Mouse (Mus musculus) neural tube, embryonic 13.5 days (tissue): ENCODE results near the gene Tacc3. TPM values are rescaled to one million over a fixed set of nuclear protein-coding genes. Genes with fewer than 3 reads are reported as not detected.
A peak's percentile ranks its signal among the peaks of the same experiment; 100 is the strongest.

Experiments used
- ATAC-seq: fragments of 200-750 bp; cut with Nextera tagmentation; 2 replicates; pipeline ENCODE4 v1.8.0; 2017; ENCODE audit warnings: low read depth, mild to moderate bottlenecking, moderate TSS enrichment, moderate library complexity
- H3K27ac ChIP-seq: fragments of 300-500 bp; sonication (generic); replicated peaks from 2 replicates; pipeline ENCODE4 v1.5.1; 2015; ENCODE audit warnings: moderate library complexity, mild to moderate bottlenecking, inconsistent platforms
- H3K27me3 ChIP-seq: fragments of 300-500 bp; sonication (generic); 2 replicates; pipeline ENCODE4 v1.6.1; 2015; ENCODE audit warnings: mild to moderate bottlenecking, inconsistent platforms
- H3K36me3 ChIP-seq: fragments of 300-500 bp; sonication (generic); 2 replicates; pipeline ENCODE4 v1.6.1; 2015; ENCODE audit warnings: mild to moderate bottlenecking, inconsistent platforms
- H3K4me1 ChIP-seq: fragments of 300-500 bp; sonication (generic); replicated peaks from 2 replicates; pipeline ENCODE4 v1.6.1; 2015; ENCODE audit warnings: inconsistent platforms
- H3K4me2 ChIP-seq: fragments of 300-500 bp; sonication (generic); 2 replicates; pipeline ENCODE4 v1.6.1; 2015; ENCODE audit warnings: inconsistent platforms, mild to moderate bottlenecking, moderate library complexity
- H3K4me3 ChIP-seq: fragments of 300-500 bp; sonication (generic); 2 replicates; pipeline ENCODE4 v1.5.1; 2015; ENCODE audit warnings: mild to moderate bottlenecking, inconsistent platforms
- H3K9ac ChIP-seq: fragments of 300-500 bp; sonication (generic); 2 replicates; pipeline ENCODE4 v1.6.1; 2015; ENCODE audit warnings: moderate library complexity, mild to moderate bottlenecking, inconsistent platforms
- H3K9me3 ChIP-seq: fragments of 300-500 bp; sonication (generic); 2 replicates; pipeline ENCODE4 v1.6.1; 2016; ENCODE audit warnings: inconsistent platforms
- WGBS: fragments of 180-500 bp; shearing (Covaris S2); methylation state at CpG from one replicate; pipeline ENCODE4 v1.1.7; 2015; 5-methylcytosine and 5-hydroxymethylcytosine counted together
- polyA plus RNA-seq: library from polyadenylated mRNA; unstranded; fragments of >200 nt; fragmentation: Nextera tagmentation; extraction: Ambion mirVana; gene quantifications from 2 replicates; pipeline ENCODE4 v1.2.1, GENCODE M21; 2015

Tacc3 gene
- polyA plus RNA-seq, 1 experiment from 2014 or later = 40.7 TPM

GRCm38 (mm10) chr5:33697947-33698512, 40.1 kb downstream of the Tacc3 start:
- Histone ChIP-seq H3K27me3 (peaks cover 61% of the 10 kb centered on the region), H3K4me2 (no peak overlapping the region), H3K4me3 (no peak overlapping the region), H3K9ac (peak overlapping the region; percentile 22; the same call in 1 of the 2 replicates), H3K27ac (peak overlapping the region; percentile 53), H3K9me3 (no peaks in the 10 kb centered on the region), H3K36me3 (no peaks in the 10 kb centered on the region), H3K4me1 (peaks cover 87% of the 10 kb centered on the region)
- peak; percentile 34; the same call in 1 of the 2 replicates for ATAC-seq
- WGBS = 16% methylated on average over 13 of the region's 13 CpGs

GRCm38 (mm10) chr5:33698669-33699068, 40.7 kb downstream of the Tacc3 start:
- Histone ChIP-seq H3K4me3 (no peak overlapping the region), H3K27me3 (peaks cover 56% of the 10 kb centered on the region), H3K9me3 (no peaks in the 10 kb centered on the region), H3K9ac (no peak overlapping the region), H3K4me1 (peaks cover 83% of the 10 kb centered on the region), H3K36me3 (no peaks in the 10 kb centered on the region), H3K4me2 (no peak overlapping the region), H3K27ac (peak overlapping the region; percentile 53; the same call in 1 of the 2 replicates)
- WGBS = 76% methylated on average over 5 of the region's 5 CpGs
- no peak for ATAC-seq

GRCm38 (mm10) chr5:33700010-33700409, 42.1 kb downstream of the Tacc3 start:
- H3K36me3 ChIP-seq = no peaks in the 10 kb centered on the region
- H3K4me1 ChIP-seq = peaks cover 84% of the 10 kb centered on the region
- H3K27ac ChIP-seq = no peak overlapping the region
- no peaks in the 10 kb centered on the region for H3K9me3 ChIP-seq
- no peak overlapping the region for H3K4me2 ChIP-seq
- no peak overlapping the region; the same call in 1 of the 2 replicates for H3K9ac ChIP-seq
- ATAC-seq = no peak
- H3K27me3 ChIP-seq = peaks cover 44% of the 10 kb centered on the region
- H3K4me3 ChIP-seq = no peak overlapping the region
- 56% methylated on average over 13 of the region's 13 CpGs for WGBS

GRCm38 (mm10) chr5:33701832-33702231, 43.9 kb downstream of the Tacc3 start:
- Histone ChIP-seq H3K4me1 (peaks cover 82% of the 10 kb centered on the region), H3K27me3 (peaks cover 25% of the 10 kb centered on the region), H3K9me3 (no peaks in the 10 kb centered on the region), H3K27ac (no peak overlapping the region), H3K9ac (no peak overlapping the region), H3K36me3 (no peaks in the 10 kb centered on the region), H3K4me3 (no peak overlapping the region), H3K4me2 (no peak overlapping the region)
- no peak for ATAC-seq
- 79% methylated on average over 11 of the region's 11 CpGs for WGBS

GRCm38 (mm10) chr5:33703999-33704398, 46.1 kb downstream of the Tacc3 start:
- Histone ChIP-seq H3K9me3 (no peaks in the 10 kb centered on the region), H3K9ac (no peak overlapping the region), H3K27me3 (peaks cover 9% of the 10 kb centered on the region), H3K27ac (peak overlapping the region; percentile 85), H3K4me3 (no peak overlapping the region), H3K4me2 (no peak overlapping the region), H3K36me3 (no peaks in the 10 kb centered on the region), H3K4me1 (peaks cover 72% of the 10 kb centered on the region)
- ATAC-seq = peak; percentile 45
- WGBS = 20% methylated on average over 8 of the region's 8 CpGs

GRCm38 (mm10) chr5:33704945-33705611, 47.1 kb downstream of the Tacc3 start:
- peak; percentile 85 for ATAC-seq
- peaks cover 4% of the 10 kb centered on the region for H3K27me3 ChIP-seq
- 0 out of 2 replicates have a peak overlapping the region, but pooled peaks have one; percentile 6 for H3K4me2 ChIP-seq
- peaks cover 61% of the 10 kb centered on the region for H3K4me1 ChIP-seq
- H3K9ac ChIP-seq = no peak overlapping the region
- no peaks in the 10 kb centered on the region for H3K9me3 ChIP-seq
- no peak overlapping the region for H3K4me3 ChIP-seq
- H3K36me3 ChIP-seq = no peaks in the 10 kb centered on the region
- 5% methylated on average over 11 of the region's 11 CpGs for WGBS
- peak overlapping the region; percentile 85 for H3K27ac ChIP-seq

DNA sequence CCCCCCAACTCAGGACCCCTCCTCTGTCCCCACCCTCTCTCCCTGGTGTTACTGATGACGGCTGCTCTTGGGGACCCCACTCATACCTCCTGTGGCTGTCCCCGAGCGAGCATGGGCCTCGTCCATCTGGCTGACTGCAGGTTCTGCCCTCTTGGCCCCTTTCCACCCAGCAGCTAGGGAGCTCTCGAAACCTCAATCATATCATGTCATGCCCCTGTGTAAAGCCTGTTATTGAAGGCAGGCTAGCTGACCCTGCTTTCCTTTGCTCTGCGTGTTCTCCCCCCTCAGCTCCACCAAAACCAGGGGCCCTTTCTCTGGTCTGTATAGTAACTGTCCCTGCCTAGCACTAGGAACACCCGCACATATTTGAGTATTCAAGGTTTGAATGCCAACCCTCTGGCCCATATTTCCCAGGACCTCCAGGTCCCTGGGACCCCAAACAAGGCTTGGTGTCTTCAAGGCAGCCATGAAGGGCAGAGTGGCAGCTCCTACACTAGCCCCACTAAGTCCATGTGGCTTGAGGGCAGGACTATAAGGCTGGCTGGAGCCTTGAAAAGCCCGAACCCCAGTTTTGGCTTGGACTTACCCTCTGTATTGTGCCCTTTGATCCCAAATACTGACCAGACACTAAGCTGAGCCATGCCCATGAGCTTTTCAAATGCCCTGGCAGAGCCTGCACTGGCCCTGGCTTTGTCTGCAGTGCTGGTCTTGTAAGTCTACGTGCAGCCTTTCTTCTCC, 47.9 kb downstream of the Tacc3 start:
- H3K4me2 ChIP-seq = 0 out of 2 replicates have a peak overlapping the region, but pooled peaks have one; percentile 6
- no peaks in the 10 kb centered on the region for H3K9me3 ChIP-seq
- peaks cover 4% of the 10 kb centered on the region for H3K27me3 ChIP-seq
- H3K36me3 ChIP-seq = no peaks in the 10 kb centered on the region
- H3K9ac ChIP-seq = no peak overlapping the region
- H3K4me3 ChIP-seq = no peak overlapping the region
- 17% methylated on average over 9 of the region's 9 CpGs for WGBS
- peaks cover 55% of the 10 kb centered on the region for H3K4me1 ChIP-seq
- H3K27ac ChIP-seq = peak overlapping the region; percentile 85
- ATAC-seq = peak; percentile 25; the same call in 1 of the 2 replicates

DNA sequence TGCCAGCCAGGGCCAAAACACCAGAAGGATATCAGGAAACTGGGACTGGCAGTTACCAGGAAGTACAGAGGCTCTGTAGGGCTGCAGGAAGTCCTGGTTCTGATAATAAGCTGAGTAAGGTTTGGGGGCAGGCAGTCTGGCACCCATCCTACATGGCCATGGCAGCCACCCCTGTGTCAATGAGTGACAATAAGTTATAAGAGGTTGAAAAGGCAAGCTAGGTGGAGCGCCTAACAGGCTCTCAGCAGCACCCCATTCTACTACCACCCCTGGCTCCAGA, 48.4 kb downstream of the Tacc3 start:
- Histone ChIP-seq H3K27me3 (peaks cover 4% of the 10 kb centered on the region), H3K36me3 (no peaks in the 10 kb centered on the region), H3K4me2 (no peak overlapping the region), H3K9ac (no peak overlapping the region), H3K4me1 (peaks cover 53% of the 10 kb centered on the region), H3K4me3 (no peak overlapping the region), H3K9me3 (no peaks in the 10 kb centered on the region), H3K27ac (peak overlapping the region; percentile 85)
- no peak for ATAC-seq
- WGBS = 88% methylated on average over 1 of the region's 1 CpGs

GRCm38 (mm10) chr5:33707163-33707562, 49.2 kb downstream of the Tacc3 start:
- Histone ChIP-seq H3K4me2 (no peak overlapping the region), H3K4me3 (no peak overlapping the region), H3K4me1 (peaks cover 45% of the 10 kb centered on the region), H3K27ac (peak overlapping the region; percentile 85; the same call in 1 of the 2 replicates), H3K36me3 (no peaks in the 10 kb centered on the region), H3K9ac (no peak overlapping the region), H3K9me3 (no peaks in the 10 kb centered on the region), H3K27me3 (no peaks in the 10 kb centered on the region; the same call in none of the 2 replicates)
- 70% methylated on average over 4 of the region's 4 CpGs for WGBS
- ATAC-seq = no peak

GRCm38 (mm10) chr5:33709037-33709436, 51.1 kb downstream of the Tacc3 start:
- Histone ChIP-seq H3K27ac (no peak overlapping the region), H3K27me3 (no peaks in the 10 kb centered on the region), H3K36me3 (no peaks in the 10 kb centered on the region), H3K9me3 (no peaks in the 10 kb centered on the region), H3K4me3 (no peak overlapping the region), H3K9ac (no peak overlapping the region), H3K4me2 (no peak overlapping the region), H3K4me1 (peaks cover 37% of the 10 kb centered on the region)
- ATAC-seq = no peak
- 53% methylated on average over 2 of the region's 2 CpGs for WGBS

GRCm38 (mm10) chr5:33712550-33712949, 54.6 kb downstream of the Tacc3 start:
- H3K4me1 ChIP-seq = peaks cover 4% of the 10 kb centered on the region; the same call in 1 of the 2 replicates
- H3K27me3 ChIP-seq = no peaks in the 10 kb centered on the region
- no peak for ATAC-seq
- H3K36me3 ChIP-seq = no peaks in the 10 kb centered on the region
- no peaks in the 10 kb centered on the region for H3K9me3 ChIP-seq
- no peak overlapping the region for H3K27ac ChIP-seq
- H3K4me2 ChIP-seq = no peak overlapping the region
- WGBS = 85% methylated on average over 2 of the region's 2 CpGs
- no peak overlapping the region for H3K4me3 ChIP-seq
- H3K9ac ChIP-seq = no peak overlapping the region

- Histone ChIP-seq H3K36me3 (no peaks in the 10 kb centered on the region), H3K9ac (no peak overlapping the region), H3K4me3 (no peak overlapping the region), H3K9me3 (no peaks in the 10 kb centered on the region), H3K4me2 (no peak overlapping the region), H3K27ac (no peak overlapping the region), H3K4me1 (0 out of 2 replicates have a peak, but pooled peaks cover 3% of the 10 kb centered on the region), H3K27me3 (peaks cover 9% of the 10 kb centered on the region)
- no peak for ATAC-seq
- WGBS = 26% methylated on average over 2 of the region's 2 CpGs
Measured at GRCm38 (mm10) chr5:33715182-33715581, 57.3 kb downstream of the Tacc3 start.
